Mouse (Mus musculus) kidney, adult 2 months (tissue): ENCODE measurements around the gene Oog4.

Experiments
- CTCF ChIP-seq: fragments of 200-500 bp; conservative IDR thresholded peaks from 2 replicates; pipeline ENCODE4 v1.5.1; 2011; ENCODE audit warnings: low read depth, mild to moderate bottlenecking, control low read depth, low read length, moderate library complexity, mixed read lengths; ENCODE audit not compliant: insufficient read depth, insufficient read length
- POLR2A ChIP-seq: fragments of 200-500 bp; IDR thresholded peaks from one replicate; pipeline ENCODE4 v1.6.1; 2011; ENCODE audit warnings: low read depth, low read length, control low read depth

DNA sequence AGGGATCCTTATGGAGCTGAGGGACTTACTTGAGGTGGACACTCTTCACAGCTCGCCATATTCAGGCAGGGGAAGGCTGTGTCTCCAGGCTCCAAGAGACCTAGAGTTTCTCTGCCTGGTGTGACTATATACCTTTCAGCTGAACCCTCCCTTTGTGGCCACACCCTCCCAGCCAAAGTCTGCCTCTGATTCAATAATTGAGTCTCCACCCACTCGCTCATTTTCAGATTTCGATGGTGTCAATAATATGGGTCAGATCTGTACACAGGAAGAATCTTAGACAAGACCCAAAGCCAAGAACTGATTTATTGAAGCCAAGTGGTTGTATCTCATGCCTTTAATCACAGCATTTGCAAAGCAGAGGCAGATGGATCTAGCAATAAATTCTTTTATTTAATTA, at the start of gene Oog4:
- no peak for TF ChIP-seq CTCF
- no peak for TF ChIP-seq POLR2A
